Mouse (Mus musculus) gastrocnemius, adult 18-20 months (tissue): Measurements from ENCODE around the gene Hdgf. TPM values are rescaled to one million over a fixed set of nuclear protein-coding genes. Genes with fewer than 3 reads are reported as not detected.
"Not testable (repeated sequence)": the region's sequence is repeated elsewhere in the genome, so short reads cannot be mapped to it uniquely, and the experiment has no call there.

Experiments
- DNase-seq: peaks from one replicate; pipeline ENCODE4 v3.0.0; 2021; ENCODE audit warnings: low spot score
- long read RNA-seq, 2 experiments: library from polyadenylated mRNA; stranded (forward); transcript quantifications; one replicate each; pipeline ENCODE4 v2.0.0; 2021
- total RNA-seq, 2 experiments: library from RNA; stranded (reverse); gene quantifications; 2 replicates each; pipeline ENCODE4 v1.2.3; 2021

The Hdgf gene
- 100 to 1,000 TPM; 219 to 232 TPM for total RNA-seq
- long read RNA-seq, experiment 1, transcript Hdgf-201 (6 exons, 2,245 nt), result major isoform, 489 of 602 reads
- long read RNA-seq, experiment 1, partial matches to known transcripts, result 25 of 602 reads
- long read RNA-seq, experiment 1, other reads (novel, unspliced or antisense), result 88 of 602 reads
- long read RNA-seq, experiment 2, transcript Hdgf-201 (6 exons, 2,245 nt), result major isoform, 377 of 487 reads
- long read RNA-seq, experiment 2, partial matches to known transcripts, result 47 of 487 reads
- long read RNA-seq, experiment 2, other reads (novel, unspliced or antisense), result 63 of 487 reads

DNA sequence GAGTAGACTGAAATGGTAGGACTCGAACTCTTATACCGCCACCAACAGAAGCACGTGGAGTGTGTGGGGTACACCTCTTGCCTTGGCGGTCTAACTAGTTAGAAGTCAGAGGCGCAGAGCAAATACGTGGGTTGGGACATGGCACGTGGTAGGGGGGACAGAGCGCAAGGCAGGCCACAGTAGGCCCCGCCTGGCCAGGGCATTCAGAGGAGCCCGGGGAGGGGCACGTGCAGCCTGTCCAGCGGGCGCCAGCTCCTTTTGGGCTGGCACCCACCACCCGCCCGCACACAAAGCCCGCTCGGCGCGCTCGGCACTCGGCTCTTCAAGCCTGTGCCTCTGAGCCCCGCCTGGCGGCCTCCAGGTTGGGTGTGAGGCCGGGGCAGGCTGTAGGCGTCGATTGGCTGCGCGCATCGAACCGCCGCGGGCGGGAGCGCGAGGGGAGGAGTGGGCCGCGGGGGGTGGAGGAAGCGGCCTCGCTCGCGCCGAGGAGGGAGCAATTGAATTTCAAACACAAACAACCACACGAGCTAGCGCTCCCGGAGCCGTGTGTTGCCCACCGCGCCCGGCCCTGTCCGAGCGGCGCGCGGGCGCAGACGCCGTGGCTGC lies at the start of gene Hdgf:
Gene Hdgf (plus strand): TSS at position 442 of the 606 bp plus-strand sequence.
- DNase-seq, result peak; percentile 93

DNA sequence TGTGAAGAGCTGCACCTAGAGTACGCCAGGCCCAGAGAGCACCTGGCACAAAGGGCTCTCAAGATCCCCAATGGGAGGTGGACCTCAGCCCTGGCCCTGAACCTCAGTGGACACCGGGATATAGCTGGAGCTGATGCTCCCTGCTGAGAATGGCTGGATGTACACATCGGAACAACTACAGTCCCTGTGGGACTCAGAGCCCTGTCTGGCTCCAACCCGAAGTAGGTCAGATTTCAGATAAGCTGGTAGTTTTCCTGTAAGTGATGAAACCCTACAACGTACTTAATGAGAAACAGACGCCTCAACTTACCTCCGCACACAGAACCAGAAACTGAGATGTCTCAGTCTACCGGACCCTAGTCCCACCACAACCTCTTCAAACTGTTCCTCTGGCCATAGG lies 48.5 kb upstream of the Hdgf start:
- no peak for DNase-seq

DNA sequence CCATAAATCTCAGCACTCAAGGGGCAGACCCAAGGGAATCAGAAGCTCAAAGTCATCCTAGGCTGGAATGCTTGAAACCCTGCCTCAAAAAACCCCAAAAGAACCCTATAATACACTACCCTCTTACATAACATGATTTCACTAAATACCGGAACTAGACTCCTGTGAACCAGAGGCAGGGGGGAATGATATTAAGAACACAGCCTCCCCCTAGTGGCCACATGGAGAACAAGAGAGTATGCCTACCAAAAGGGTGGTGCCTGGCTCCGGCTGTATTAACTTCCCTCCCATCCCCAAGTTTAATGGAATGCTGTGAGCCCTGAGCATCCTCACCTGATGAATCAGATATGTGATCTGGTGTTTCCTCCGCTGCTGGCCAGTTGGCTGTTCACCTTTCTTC lies 46.3 kb upstream of the Hdgf start:
- peak; percentile 63 for DNase-seq

DNA sequence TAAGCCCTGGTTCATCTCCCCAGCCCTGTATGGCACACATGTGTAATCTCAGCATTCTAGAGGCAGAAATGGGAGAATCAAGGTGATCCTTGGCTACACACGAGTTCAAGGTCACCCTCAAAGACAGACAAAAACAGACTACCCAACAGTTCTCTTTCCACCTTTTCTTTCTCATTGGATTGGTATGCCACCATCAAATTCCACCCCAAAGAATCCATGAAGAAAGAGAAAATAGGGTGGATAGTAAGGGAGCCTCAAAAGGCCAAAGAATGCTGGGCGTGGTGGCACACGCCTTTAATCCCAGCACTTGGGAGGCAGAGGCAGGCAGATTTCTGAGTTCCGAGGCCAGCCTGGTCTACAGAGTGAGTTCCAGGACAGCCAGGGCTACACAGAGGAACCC lies 42.0 kb upstream of the Hdgf start:
- not testable (repeated sequence) for DNase-seq

DNA sequence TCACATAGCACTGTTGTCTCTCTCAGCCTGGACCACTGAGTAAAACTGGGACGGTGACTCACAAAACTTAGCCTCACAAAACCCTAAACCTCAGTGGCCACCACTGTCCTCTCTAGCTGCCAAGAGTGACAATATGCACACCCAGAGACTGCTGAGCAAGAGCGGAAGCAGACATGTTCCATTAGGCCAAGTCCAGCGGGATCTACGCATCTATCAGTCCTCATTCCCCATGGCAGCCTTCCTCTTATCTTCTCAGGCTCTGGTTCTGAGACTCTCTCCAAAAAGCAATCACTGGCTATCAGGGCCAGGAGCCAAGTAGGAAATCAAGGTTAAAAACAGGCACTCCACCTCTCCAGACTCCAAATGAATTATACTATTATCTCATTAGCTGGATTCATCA lies 28.4 kb upstream of the Hdgf start:
- DNase-seq, result no peak

DNA sequence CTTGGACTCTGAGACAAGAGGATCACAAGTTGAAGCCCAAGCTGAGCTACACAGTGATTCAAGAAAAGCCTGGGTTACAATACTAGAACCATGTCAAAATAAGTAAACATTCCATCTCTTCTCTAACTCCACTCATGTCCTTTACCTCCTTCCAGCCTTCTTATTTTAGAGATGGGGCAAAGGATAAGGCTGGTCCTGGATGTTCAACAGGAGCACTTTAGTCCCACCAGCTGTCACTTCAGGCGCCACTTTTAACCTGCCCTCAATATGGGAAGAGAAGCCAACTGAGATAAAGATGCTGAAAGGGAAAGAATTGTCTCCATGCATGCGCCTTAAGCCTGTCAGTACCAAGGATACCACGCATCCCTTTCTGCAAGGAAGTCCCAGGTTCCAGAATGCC lies 21.8 kb upstream of the Hdgf start:
- no peak for DNase-seq

DNA sequence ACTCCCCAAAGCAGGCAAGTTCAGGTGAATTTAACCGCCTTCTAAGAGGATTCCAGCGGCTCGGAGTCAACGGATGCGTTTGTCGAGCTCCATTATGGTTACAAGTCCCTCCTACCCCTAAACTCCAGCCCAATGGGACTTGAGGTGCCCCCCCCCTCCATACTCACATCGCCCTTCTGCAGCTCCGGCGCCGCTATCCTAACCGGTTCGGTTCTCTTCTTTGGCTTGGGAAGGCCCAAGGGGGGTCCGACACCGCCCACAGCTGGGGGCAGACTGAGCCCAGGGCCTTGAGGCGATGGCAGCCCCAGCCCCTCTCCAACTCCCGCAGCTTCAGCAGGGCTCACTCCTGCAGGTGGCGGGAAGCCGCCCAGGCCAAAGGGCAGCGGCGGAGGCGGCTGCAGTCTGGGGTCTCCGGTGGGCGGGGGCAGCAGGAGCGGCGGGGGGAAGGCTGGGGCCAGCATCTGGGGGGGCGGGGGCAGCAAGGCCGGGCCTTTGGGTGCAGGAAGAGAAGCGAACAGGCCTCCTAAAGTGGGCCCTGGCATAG lies 21.3 kb upstream of the Hdgf start:
- no peak for DNase-seq

DNA sequence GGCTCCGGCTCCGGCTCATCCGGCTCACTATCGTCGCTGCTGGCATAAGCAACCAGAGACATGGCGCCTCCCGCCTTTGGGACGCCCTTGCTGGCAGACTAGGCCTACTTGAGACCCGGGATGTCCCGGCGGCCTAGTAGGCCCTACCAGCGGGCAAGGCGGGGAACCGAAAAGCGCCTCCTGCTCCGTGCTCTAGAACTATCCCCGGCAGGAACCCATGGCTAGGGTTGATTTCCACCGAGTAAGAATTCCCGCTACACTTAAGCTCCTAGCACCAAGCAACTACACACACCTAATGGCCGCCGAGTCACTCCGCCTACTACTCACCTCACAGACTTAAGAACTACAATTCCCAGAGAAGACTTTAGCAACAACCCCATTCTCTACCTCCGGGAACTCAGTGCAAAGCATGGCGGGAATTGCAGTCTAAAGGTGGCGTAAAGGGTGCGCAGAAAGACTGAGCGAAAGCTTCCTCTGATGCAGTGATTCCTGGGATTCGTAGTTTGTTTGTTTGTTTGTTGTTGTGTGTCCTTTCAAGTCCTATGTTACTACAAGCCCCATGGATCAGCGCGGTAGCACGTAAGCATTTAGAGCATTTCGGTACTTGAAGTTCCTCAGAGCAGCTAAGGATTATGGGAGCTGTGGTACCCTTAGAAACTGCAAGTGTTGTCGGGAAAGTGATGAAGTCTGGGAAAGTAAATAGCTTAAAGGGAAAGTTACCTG lies 20.7 kb upstream of the Hdgf start, which contains the start of gene Prcc:
Gene Prcc (minus strand): TSS at position 328 of the 723 bp plus-strand sequence.
- peak; percentile 95 for DNase-seq

DNA sequence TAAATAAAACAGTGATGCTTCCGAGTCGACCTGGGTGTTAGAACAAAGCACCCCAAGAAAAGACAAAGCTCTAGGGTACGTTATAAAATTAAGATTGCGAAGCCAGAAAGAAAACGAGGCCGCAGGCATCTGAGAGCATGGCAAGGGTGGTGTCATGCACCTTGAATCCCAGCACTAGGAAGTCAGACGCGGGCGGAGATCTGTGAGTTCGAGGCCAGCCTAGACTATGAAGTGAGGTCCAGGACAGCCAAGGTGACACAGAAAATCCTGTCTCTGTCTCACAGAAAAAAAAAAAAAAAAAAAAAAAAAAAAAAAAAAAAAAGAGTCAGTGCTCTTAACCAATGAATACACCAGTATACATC lies 20.1 kb upstream of the Hdgf start:
- no peak for DNase-seq

DNA sequence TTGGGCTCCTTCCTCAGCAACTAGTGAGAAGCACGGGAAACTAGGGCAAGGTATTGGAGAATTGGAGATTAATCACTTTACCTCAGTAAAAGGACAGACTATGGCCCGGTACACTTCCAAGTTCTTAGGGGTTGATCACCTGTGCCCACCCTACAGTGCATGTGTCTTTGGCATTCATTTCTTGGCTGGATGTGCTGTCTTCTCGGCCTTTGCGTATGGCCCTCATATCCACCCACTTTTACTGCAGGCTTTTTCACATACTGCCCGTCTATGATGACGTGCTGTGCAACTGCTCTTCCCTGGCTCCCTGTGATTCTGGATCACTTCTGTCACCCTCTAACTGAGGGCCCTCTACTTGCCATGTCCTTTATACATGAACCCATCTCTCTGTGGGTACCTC lies 19.7 kb upstream of the Hdgf start:
- DNase-seq, result no peak

DNA sequence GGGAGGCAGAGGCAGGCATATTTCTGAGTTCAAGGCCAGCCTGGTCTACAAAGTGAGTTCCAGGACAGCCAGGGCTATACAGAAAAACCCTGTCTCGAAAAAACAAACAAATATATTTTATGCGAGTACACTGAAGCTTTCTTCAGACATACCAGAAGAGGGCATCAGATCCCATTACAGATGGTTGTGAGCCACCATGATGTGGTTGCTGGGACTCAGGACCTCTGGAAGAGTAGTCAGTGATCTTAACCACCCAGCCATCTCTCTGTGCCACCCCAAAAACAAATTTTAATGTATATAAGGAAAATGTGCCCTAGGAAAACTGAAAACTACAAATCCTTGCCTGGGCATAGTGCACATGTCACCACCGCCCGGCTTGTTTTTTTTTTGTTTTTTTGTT lies 18.7 kb upstream of the Hdgf start:
- not testable (repeated sequence) for DNase-seq

DNA sequence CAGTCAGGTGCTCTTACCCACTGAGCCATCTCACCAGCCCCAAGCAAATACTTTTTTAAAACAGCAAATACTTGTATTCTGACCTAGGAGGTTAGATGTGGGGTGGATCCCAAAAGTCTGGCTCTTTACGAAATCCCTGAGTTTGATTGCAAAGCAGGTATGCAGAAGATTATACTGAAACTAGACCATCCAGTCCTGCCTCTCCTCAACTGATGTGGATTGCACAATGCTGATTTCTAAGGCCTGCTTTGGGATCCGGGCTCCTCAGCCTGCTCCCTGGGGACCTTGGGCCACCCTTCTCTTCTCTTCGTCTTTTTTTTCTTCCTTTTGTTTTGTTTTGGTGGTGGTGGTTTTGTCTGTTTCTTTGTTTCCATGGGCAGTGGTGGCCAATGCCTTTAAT lies 14.6 kb upstream of the Hdgf start:
- no peak for DNase-seq

DNA sequence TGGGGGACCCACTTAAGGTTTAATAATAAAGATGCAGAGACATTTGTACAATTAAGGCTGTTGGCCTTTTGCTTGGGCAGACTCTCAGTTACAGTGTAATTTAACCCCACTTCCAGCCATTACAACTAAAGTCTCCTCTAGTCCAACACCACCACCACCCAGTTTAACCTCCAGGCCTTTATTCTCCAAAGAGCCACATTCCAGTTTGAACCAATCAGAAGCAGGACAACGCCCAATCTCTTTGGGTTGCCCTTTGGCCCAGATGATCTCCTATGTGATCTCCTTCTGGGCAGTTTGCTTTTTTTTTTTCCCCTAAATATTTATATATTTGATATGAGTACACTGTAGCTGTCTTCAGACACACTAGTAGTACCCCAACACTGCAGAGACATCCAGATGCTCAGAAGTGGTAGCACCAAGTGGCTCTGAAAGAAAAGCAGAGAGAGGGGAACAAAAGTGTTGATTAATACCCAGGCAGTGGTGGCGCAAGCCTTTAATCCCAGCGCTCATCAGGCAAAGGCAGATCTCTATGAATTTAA lies 12.7 kb upstream of the Hdgf start:
- DNase-seq, result no peak

DNA sequence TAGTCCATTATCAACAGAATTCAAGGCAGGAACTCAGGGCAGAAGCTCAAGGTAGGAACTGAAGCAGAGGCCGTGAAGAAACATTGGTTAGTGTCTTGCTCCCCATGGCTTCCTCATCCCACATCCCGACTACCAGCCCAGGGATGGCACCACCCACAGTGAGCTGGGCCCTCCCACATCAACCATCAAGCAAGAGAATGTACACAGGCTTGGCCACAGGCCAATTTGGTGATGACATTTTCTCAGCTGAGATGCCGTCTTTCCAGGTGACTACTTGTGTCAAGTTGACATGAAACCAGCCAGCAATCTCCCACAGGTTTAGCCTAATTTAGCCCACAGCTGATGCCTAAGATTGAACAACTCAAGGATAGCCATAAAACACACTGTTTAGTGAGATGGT lies 6.9 kb upstream of the Hdgf start:
- no peak for DNase-seq

DNA sequence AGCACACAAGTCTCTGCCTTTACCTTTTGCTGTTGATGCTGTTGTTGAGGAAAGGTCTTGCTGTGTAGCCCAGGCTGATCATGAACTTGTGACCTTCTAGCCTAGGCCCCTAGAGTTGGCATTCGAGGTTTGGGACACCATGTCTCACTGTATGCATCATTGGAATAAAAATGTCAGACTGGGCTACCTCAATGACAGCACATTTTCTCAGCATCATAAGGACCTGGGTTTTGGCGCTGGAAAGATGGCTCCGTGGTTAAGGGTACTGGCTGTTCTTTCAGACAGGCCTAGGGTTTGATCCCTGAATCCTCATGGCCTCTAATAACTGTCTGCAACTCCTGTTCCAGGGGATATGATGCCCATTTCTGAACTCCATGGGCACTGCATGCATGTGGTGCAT lies 6.3 kb upstream of the Hdgf start:
- DNase-seq, result no peak

DNA sequence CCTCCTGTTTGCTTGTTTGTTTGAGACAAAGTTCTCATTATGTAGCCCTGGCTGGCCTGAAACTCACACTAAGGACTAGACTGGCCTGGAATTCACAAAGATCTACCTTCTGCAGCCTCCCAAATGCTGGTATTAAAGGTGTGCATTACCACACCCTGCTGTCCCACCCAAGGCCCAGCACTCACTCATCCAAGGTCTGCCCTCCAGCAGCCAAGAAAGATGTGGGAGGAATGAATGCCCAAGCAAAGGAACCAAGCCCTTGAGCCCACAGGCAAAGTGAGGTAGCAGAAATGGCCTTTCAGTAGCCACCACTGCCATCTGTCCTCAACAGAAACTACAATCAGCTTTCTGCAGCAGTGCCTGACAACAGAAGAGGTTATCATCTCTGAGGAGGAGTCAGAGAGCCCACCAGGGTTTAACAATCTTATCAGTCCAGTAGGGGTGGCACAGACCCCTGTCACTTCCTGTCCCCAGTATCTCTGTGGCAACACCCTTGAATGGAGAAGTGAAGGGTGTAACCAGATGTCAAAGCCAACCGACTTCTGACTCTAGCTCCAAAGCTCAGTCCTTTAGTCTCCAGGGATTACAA lies 5.0 kb upstream of the Hdgf start:
- DNase-seq, result no peak

DNA sequence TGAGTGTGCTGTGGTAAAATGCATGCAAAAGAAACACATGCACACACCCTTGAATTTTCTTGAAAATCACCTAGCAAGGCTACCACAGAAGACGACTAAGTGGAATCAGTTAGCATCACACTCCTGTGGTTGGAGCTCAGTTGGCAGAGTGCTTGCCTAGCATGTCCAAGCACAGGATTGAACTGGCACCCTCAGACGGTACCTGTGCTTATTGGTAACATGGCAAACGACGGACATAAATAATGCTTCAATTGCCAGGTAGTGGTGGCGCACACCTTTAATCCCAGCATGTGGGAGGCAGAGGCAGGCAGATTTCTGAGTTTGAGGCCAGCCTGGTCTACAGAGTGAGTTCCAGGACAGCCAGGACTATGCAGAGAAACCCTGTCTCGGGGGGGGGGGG lies 4.2 kb upstream of the Hdgf start:
- DNase-seq, result not testable (repeated sequence)

DNA sequence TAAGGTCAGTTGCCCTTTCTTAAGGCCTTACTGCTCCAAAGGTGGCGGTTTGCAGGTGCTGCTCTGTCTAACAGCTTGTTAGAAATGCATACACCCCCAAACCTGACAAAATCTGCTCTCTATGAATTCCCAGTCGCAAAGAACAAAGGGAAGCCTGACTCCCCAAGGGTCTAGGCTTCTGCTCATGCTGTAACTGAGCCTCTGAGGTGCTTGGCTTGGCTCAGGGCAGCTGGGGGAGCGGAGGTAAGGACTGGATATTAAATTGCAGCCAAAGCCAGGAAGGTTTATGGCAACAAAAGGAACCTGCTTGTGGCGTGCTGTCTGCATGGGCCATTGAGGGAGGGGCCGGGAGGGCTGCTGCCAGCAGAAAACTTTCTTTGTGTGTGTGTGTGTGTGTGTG lies 2.3 kb upstream of the Hdgf start:
- DNase-seq, result no peak

DNA sequence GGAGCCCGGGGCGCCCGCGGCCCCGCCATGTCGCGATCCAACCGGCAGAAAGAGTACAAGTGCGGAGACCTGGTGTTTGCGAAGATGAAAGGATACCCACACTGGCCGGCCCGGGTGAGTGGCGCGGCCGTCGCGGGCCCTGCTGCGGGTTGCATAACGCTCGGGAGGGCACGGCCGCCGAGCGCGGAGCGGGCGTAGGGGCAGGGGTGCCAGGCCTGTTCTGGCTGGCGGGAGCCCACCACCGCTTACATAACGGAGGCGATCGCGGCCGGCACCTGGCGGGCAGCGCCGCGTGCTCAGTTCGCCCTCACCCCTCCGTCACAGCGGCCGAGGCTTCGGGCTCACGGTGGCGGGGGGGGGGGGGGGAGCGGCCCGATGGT lies 470 bp downstream of the Hdgf start:
- DNase-seq, result peak; percentile 72

DNA sequence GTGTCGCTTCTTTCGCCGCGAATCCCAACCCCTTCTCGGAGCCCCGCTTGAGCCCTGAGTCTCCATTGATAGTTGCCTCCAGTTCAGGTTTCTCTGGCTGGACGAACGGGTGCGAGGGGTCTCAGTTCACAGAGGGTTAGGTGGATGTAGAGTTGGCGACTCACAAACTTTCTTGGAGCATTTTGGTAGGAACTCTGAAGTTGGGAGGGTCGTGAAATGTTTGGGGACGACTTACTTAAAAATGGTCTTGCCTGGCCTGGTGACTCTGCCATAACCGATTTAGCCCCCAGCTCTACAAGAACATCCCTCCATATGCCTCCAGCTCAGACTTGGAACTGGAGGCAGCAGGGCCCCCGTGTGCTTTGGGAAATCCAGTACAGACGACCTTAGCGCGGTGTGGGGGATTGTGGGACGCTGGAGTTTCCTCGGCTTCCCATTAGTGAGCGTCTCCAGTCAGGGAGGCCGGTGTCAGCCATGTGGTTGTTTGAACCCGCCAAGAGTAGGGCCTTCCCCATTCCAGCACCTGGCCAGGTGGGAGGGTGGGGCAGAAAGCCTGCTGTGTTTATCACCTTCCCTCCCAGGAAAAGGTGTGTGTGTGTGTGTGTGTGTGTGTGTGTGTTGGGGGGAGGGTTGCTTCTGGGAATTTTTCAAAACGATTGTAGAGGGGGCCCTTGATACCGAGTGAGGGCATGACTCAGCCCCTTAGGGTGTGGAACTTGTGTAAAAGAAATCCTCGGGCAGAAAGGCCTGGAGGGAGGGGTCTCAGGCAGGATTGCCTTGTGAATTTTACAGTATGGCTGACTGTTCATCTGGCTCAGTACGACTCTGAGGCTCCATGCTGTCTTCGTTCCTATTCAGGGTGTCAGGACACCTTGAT lies 1.1 kb downstream of the Hdgf start:
- DNase-seq, result peak; percentile 37

DNA sequence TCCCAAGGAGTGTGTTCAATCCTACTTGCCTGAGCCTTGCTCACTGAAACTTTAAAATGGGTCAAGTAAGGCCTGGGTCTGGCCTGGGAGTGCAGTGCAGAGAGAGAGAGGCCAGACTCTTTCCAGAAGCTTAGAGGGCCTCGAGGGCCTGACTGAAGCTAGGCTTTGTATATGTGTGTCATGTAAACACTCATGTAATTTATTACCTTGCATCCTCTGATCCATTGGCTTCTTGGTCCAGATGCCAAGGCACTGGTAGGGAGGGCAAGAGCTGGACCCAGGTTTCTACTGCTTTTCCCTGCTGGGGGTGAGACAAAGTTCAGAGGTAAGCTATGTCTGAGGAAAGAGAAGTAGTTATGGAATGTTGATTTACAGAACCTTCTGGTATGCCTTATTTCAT lies 1.8 kb downstream of the Hdgf start:
- no peak for DNase-seq
